Mouse (Mus musculus): ENCODE results near the gene Hes2.

The Hes2 gene

GRCm38 (mm10) chr4:152160748-152161147 lies 2.1 kb downstream of the Hes2 start:
- DNase-seq: no peak

GRCm38 (mm10) chr4:152161601-152162000 lies 2.9 kb downstream of the Hes2 start:
- no peak for DNase-seq

DNA sequence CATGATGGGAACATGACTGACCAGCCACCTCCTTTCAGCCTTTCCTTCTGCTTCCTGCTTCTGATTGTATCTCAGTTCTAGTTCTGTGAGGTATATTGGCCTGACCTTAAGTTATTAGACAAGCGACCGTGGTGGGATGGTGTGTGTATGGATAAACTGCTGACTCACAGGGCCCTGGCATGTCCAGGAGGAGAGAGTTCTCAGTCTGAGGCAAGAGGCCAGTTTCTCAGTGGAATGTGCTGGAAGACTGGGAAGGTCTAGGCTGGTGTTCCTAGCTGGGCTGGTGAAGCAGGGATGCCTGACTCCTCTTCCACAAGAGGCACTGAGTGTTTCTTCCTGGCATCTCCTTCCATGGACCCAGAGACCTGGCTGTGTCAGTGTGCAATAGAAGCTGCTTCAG lies 4.1 kb downstream of the Hes2 start:
- DNase-seq: no peak

DNA sequence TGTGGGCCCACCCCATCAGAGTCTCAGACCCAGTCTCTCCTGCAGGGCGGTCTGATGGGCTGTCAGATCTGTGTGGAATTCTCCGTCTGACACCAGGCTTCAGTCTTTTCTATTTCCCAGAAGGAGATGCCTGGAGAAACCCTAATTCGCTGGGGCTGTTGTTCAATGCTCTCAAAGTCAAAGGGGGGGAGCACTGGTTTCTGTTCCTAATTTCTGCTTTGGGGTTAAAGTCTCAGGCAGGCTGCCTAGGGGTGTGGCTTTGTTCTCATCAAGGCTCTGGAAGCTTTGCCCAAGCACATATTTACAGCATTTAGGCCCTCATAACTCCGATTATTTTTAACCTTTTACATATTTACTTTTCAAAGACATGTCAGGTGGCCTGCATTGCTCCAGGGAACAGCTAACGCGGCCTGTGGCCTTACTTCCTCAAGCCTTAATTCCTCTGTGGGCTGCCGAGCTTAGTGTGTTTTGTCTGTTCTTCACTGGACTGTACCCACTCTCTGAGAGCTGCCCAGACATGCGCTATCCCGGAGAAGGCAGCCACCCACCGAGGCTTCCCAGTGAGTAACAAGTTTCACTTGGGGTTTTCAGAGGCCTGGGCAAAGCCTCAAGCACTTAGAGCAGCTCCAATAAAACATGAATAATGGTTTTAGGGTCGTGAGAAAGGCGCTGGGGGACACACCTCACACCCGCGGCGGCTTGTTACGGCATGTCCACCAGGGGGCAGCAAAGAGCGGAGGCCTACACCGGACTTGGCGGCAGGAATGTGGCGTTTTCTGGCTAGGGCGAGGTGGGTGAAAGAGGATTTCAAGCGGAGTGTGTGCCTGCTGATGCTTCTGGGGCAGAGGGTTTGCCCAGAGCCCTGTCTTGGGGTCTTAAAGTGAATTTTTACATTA lies 6.6 kb downstream of the Hes2 start:
- peak; percentile 83 for DNase-seq

DNA sequence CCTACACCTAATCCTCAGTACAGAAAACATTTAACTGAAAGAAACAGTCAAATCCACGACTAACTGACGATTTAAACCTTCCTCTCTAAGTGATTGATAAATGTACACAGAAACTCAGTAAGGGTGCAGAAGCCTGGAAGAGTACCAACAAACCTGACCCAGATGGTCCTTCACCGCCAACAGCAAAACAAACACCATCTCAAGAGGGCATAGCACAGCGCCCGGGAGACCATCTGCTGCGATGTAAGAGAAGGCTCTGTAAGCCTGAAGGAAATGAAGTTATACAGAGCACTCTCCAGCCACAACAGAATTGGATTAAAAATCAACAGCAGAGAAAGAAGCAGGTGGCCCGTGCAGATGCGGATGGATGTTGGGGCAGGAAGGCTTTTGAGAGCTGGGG lies 9.4 kb downstream of the Hes2 start:
- DNase-seq: peak; percentile 78

DNA sequence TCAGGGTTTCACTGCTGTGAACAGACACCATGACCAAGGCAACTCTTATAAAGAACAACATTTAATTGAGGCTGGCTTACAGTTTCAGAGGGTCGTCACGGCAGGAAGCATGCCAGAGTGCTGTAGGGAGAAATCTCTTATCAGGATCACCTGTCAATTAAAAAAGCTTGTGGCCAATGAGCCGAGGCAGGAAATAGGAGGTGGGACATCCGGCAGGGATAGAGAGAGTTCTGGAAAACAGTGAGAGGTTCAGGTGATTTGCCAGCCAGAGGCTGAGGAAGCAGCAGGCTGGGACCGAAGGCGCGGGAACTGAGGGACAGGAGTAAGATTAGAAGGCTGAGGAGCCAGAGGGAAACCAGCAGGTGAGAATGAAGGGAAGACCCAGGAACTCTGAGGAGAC lies 10.4 kb downstream of the Hes2 start:
- no peak for DNase-seq

- no peak for DNase-seq
These were observed 11.6 kb downstream of the Hes2 start for GRCm38 (mm10) chr4:152170286-152170685.

DNA sequence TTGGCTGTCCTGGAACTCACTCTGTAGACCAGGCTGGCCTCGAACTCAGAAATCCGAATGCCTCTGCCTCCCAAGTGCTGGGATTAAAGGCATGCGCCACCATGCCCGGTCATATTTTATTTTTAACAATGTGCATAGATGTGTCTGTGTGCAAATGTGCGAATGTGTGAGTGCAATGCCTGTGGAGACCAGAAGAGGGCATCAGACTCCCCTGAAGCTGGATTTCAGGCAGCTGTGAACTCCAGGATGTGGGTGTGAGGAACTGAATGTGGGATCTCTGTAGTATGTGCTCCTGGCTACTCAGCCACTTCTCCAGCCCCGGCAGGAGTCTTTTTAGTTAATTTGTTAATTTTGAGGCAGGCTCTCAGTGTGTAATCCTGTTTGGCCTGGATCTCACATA lies 12.9 kb downstream of the Hes2 start:
- no peak for DNase-seq

DNA sequence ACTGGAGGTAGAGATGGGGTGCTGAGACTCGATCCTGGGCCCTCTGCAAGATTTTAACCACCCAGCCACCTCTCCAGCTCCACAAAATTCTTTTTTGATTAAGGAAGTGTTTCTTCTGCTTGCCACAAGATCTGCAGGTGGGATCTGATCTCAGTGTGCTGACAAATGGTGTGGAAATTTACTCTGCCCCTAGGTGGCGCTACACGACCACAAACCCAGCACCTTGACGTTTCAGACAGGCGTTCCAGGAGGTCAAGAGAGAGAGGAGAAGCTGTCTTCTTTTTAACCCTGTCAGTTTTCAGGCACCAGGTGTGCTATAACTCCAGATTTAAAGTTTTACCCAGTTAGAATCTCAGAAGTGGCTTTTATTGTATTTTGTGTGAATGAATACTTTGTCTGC lies 14.4 kb downstream of the Hes2 start:
- peak; percentile 92 for DNase-seq

DNA sequence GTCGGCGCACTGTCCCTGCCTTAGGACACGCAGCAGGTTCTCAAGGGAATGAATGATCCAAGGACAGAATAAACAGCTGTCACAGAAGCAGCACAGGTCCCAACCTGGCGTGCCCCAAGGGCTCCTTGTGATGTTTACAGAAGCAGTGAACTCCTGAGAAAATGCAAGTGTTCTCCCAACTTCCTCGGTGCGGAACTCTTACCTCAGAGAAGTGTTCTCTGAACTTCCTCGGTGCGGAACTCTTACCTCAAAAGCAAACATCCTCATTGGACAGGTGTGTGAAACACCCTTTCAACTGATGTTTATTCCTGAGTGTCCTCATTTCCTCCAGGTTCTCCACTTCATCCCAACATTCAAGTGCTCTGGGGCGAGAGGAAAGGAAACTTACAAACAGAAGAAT lies 15.3 kb downstream of the Hes2 start:
- peak; percentile 72 for DNase-seq

GRCm38 (mm10) chr4:152176638-152177037 lies 18.0 kb downstream of the Hes2 start:
- DNase-seq: no peak

- DNase-seq: no peak
These were observed 18.5 kb downstream of the Hes2 start for GRCm38 (mm10) chr4:152177174-152177536.

DNA sequence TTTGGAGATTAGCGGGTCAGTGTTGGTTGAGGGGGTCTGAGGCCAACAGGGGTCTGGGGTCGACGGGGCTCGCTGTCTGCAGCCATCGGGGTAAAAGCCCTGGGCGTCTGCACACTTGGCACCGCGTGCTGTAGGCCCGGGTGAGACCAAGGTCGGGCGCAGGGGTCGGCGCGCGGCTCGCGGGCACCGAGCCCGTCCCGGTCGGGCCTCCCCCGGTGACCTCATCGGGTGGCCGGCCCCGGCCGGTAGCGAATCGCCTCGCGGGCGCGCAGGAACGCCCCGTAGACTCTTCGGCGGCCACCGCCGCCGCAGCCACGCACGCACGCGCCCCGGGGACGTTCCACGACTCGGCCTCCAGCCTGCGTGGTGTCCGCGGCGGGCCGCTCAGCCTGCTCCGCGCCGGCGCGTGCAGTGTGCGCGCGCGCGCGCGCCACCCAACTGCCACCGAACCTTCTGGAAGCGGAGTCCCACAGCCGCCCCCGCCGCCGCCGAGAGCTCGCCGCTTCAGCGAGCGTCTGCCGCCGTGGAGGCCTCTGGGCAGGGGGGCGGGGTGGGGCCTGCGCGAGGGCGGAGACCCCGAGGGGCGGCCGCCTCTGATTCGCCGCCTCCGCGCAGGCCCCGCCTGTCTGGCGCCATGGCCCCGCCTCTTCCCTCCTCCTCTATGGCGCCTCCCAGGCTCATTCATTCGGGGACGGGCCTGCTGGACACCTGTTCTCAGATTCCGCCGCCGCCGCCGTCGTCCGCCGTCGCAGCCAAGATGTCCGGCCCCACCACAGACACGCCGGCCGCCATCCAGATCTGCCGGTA lies 19.1 kb downstream of the Hes2 start, which contains the start of gene Acot7:
Gene Acot7, plus strand, starts transcription at position 598 of the 807 bp plus-strand sequence.
- peak; percentile 94 for DNase-seq

DNA sequence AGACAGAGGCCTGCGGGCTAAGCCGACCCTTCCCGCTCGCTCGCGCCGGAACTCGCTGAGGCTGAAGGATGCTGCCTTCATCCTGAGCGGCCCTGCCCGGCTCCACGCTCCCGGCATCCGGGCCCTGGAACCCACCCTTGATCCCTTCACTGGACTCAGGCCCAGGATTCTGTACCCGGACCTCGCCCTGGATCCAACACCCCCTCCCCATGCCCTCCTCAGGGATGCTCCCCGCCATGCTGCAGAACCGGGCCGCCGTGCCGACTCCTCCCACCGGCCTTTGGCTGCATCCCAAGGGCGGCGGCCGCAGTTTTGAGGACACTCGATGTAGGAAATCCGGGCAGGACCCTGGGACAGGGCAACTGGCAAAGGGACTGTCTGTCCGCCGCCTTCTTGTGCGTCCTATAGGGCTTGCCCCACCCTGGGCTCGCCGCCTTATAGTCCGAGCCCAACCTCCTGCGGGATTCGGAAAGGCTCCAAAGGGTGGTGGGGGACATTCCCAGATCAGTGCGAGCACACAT lies 19.7 kb downstream of the Hes2 start:
- peak; percentile 72 for DNase-seq

DNA sequence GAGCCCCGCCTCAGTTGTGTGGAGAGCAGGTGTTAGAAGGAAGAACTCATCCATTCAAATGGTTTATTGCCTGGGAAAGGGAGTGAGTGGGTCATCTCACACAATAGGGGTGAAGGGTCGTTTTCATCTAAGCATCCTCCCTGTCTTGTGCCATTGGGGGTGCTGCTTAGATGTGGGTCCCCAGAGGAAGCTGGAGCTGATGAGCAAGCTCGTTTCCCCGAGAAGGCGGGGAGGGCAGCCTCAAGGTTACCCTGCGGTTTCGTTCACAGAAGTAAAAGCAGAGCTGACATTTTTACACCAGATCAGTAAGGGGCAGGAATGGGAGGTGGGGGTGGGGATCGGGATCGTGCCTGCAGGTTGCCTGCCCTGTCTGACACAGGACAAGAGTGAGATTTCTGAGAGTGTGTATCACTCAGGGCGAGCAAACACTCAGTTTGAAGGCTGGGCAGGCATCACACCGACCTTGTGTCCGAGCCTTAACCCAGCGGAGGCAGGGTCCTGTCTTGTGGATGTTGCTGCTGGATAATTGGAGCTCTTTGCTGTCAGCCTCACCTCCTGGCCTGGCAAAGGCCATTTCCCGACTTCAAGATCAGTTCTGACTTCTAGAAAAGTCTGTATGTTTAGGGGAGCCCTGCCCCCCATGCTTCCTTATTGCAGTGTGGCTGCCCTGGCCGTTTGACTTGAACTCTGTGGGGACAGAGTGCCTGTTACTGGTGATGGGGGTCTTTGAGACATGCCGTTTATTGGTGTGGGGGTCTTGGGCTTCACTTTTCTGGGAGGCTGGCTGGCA lies 20.4 kb downstream of the Hes2 start:
- DNase-seq: no peak

DNA sequence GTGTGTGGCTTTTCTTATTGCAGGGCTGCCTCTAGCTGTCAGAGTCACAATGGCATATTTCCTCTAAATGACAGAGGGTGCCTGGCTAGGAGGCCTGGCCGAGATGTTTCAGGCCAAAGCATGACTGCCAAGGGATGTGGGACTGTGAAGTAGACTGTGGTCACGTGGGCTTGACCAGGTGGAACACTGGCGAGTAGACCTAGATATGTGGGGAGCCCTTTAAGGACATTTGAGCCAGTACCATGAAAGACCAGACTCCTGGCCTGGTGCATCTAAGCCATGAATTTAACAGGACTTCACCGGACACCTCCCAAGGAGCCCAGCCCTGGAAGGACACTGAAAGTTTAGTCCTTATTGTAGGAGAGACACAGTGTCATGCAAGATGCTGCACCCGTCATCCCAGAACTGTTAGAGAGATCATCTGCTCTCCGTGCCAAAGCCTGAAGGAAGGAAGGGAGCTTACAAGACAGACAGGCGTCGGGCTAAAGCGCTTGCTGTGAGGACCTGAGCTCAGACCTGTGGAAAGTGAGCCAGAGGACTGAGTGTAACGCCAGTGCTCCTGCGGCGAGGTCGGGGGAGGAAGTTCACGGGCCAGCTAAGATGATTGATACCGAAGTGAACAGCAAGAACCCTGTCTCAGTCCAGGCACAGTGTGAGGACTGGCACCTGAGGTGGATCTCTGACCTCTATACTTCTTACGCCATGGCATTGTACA lies 21.4 kb downstream of the Hes2 start:
- no peak for DNase-seq

DNA sequence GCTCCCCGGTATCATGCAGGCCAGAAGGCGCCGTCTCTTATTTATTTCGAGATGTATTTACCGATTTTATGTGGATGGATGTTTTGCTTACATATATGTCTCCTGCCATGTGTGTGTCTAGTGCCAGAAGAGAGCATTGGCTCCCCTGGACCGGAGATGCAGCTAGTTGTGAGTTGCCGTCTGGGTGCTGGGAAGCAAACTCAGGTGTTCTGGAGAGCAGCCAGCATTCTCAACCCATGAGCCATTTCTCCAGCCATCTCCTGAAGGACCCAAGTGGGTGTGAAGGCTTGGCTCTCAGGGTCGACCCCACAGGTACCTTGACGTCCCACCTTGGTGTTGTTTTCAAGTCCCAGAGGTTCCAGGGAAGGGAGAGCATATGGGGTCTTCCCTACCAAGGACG lies 23.5 kb downstream of the Hes2 start:
- no peak for DNase-seq

DNA sequence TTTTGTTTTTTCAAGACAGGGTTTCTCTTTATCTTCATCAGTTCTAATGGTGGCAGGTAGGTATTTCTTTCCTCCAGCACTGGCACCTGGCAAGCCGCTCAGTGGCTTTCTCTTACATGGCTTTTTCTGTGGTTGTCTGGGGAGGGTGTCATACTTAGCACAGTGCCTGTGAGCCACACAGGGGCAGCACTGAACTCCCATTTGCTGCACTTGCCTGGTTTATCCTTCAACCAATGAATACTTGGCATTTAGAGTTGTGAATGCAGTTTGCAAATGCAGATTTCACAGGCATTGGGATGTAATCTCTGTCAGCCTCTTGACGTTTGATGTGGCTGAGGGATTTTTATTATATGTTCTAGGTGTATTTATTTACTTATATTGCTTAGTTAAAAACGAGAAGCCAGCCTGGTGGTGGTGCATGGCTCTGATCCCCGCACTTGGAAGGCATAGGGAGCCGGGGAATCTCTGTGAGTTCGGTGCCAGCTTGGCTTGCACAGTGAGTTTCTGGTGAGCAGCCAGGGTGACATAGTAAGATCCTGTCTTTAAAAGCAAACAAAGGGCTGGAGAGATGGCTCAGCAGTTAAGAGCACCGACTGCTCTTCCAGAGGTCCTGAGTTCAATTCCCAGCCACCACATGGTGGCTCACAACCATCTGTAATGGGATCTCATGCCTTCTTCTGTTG lies 25.8 kb downstream of the Hes2 start:
- DNase-seq: no peak

GRCm38 (mm10) chr4:152185137-152185509 lies 26.5 kb downstream of the Hes2 start:
- peak; percentile 61 for DNase-seq

DNA sequence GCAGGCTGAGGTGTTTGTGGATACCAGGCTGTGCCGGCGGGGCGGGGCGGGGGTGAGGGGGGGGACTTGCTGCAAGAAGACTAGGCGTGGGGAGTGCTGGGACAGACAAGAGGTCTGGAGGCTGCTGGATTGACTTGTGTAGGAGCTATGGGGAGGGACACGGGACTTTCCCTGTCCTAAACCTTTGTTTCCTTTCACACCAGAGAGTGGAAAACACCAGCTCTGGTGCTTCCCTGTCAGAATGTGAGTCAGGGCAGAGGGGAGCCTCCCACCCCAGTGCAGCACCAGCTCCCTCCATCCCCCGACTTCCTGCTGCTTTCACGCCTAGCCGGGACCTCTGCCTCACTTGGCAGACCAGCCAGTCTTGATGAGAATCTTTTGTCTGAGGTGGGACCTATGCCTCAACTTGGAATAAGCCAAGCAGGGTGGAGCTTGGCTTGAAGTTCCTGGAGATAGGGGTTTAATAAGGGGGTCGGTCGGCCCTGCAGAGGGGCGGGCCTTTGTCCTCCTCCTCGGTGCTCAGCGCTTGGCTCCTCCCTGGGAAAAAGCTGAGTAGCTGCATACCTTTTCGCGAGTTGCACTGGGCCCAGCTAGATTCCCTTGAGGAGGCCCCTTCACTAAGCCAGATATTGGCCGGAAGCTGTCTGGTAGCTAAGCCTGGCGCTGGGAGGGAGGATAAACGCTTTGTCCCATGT lies 27.0 kb downstream of the Hes2 start:
- no peak for DNase-seq
